Mouse (Mus musculus) olfactory bulb, adult 2 months (tissue): ENCODE measurements at regions not wholly inside any gene's neighbourhood (a gene's known extent, or its start where the extent isn't known, plus 50 kb on each side); places are given as distances from the start of the nearest gene placed in this dataset.

Source experiments
- CTCF ChIP-seq: fragments of 200-500 bp; IDR thresholded peaks from 2 replicates; pipeline ENCODE4 v1.5.1; 2012; ENCODE audit warnings: low read depth, mild to moderate bottlenecking, low read length, moderate library complexity; ENCODE audit not compliant: insufficient read depth
- POLR2A ChIP-seq: fragments of 200-500 bp; IDR thresholded peaks from 2 replicates; pipeline ENCODE4 v1.6.1; 2012; ENCODE audit warnings: mild to moderate bottlenecking, low read depth, low read length, moderate library complexity; ENCODE audit not compliant: insufficient read depth

- no peak for TF ChIP-seq CTCF
- TF ChIP-seq POLR2A: no peak
These were observed 124.9 kb upstream of the Opcml start for GRCm38 (mm10) chr9:27665659-27666058.
